Mouse (Mus musculus) right cerebral cortex, postnatal 36 days (tissue): ENCODE results near the gene Gm9780.
"Not testable (repeated sequence)": the region's sequence is repeated elsewhere in the genome, so short reads cannot be mapped to it uniquely, and the experiment has no call there.

Source experiments
- DNase-seq, 2 experiments: peaks; one replicate each; pipeline ENCODE4 v3.0.0; 2022; ENCODE audit warnings: low spot score in 2 of 2, mixed read lengths in 1 of 2

Gm9780 gene

GRCm38 (mm10) chr14:26042611-26043010 lies at the start of gene Gm9780:
TSS of gene Gm9780 (minus strand) at chr14:26042711.
- DNase-seq = not testable (repeated sequence)

- DNase-seq = not testable (repeated sequence)
Measured at GRCm38 (mm10) chr14:26081997-26082396, 39.5 kb upstream of the Gm9780 start, which contains the start of gene Cphx3. TSS of gene Cphx3 (plus strand) at chr14:26082297.

GRCm38 (mm10) chr14:26081216-26081615 lies 38.7 kb upstream of the Gm9780 start, which contains the start of gene Cphx2:
TSS of gene Cphx2 (plus strand) at chr14:26081516.
- DNase-seq = not testable (repeated sequence)

- not testable (repeated sequence) for DNase-seq
Measured at GRCm38 (mm10) chr14:26076620-26077390, 34.3 kb upstream of the Gm9780 start.

- not testable (repeated sequence) for DNase-seq
Measured at GRCm38 (mm10) chr14:26067325-26067633, 24.8 kb upstream of the Gm9780 start, which contains the start of gene Tmem254c. TSS of gene Tmem254c (minus strand) at chr14:26067355.

- not testable (repeated sequence) for DNase-seq
Measured at GRCm38 (mm10) chr14:26066574-26067324, 24.2 kb upstream of the Gm9780 start.

GRCm38 (mm10) chr14:26059362-26059761 lies 16.9 kb upstream of the Gm9780 start:
- DNase-seq = not testable (repeated sequence)

- not testable (repeated sequence) for DNase-seq
Measured at GRCm38 (mm10) chr14:26058184-26058583, 15.7 kb upstream of the Gm9780 start.

- DNase-seq = not testable (repeated sequence)
Measured at GRCm38 (mm10) chr14:26048767-26049166, 6.3 kb upstream of the Gm9780 start.

GRCm38 (mm10) chr14:26047026-26047425 lies 4.5 kb upstream of the Gm9780 start:
- not testable (repeated sequence) for DNase-seq

- DNase-seq = not testable (repeated sequence)
Measured at GRCm38 (mm10) chr14:26045007-26045406, 2.5 kb upstream of the Gm9780 start.

GRCm38 (mm10) chr14:26035439-26035838 lies 7.1 kb downstream of the Gm9780 start:
- DNase-seq = not testable (repeated sequence)

- not testable (repeated sequence) for DNase-seq
Measured at GRCm38 (mm10) chr14:26034364-26034763, 8.1 kb downstream of the Gm9780 start.

GRCm38 (mm10) chr14:26025653-26026052 lies 16.9 kb downstream of the Gm9780 start:
- not testable (repeated sequence) for DNase-seq

- not testable (repeated sequence) for DNase-seq
Measured at GRCm38 (mm10) chr14:26022831-26023230, 19.7 kb downstream of the Gm9780 start.

GRCm38 (mm10) chr14:26021555-26021954 lies 21.0 kb downstream of the Gm9780 start:
- not testable (repeated sequence) for DNase-seq

- not testable (repeated sequence) for DNase-seq
Measured at GRCm38 (mm10) chr14:26016414-26016813, 26.1 kb downstream of the Gm9780 start.

- not testable (repeated sequence) for DNase-seq
Measured at GRCm38 (mm10) chr14:26007462-26007861, 35.0 kb downstream of the Gm9780 start.

GRCm38 (mm10) chr14:25981880-25982279 lies 60.6 kb downstream of the Gm9780 start:
- DNase-seq = not testable (repeated sequence)

- not testable (repeated sequence) for DNase-seq
Measured at GRCm38 (mm10) chr14:25979242-25979941, 63.1 kb downstream of the Gm9780 start.

- DNase-seq = not testable (repeated sequence)
Measured at GRCm38 (mm10) chr14:25978371-25979241, 63.9 kb downstream of the Gm9780 start, which contains the start of gene Duxbl1. TSS of gene Duxbl1 (plus strand) at chr14:25978577.
